Mouse (Mus musculus) B cell, adult (primary cell): ENCODE measurements around the gene Tmem120a. TPM values are rescaled to one million over a fixed set of nuclear protein-coding genes. Genes with fewer than 3 reads are reported as not detected.

ENCODE experiments used
- total RNA-seq: library from RNA; stranded (reverse); gene quantifications from 4 replicates; pipeline ENCODE4 v1.2.4, GENCODE M21; 2023; ENCODE audit not compliant: inconsistent age

Gene Tmem120a
- total RNA-seq, result 10.8 to 16.8 TPM (median 15.2 TPM) in 4 replicates

DNA sequence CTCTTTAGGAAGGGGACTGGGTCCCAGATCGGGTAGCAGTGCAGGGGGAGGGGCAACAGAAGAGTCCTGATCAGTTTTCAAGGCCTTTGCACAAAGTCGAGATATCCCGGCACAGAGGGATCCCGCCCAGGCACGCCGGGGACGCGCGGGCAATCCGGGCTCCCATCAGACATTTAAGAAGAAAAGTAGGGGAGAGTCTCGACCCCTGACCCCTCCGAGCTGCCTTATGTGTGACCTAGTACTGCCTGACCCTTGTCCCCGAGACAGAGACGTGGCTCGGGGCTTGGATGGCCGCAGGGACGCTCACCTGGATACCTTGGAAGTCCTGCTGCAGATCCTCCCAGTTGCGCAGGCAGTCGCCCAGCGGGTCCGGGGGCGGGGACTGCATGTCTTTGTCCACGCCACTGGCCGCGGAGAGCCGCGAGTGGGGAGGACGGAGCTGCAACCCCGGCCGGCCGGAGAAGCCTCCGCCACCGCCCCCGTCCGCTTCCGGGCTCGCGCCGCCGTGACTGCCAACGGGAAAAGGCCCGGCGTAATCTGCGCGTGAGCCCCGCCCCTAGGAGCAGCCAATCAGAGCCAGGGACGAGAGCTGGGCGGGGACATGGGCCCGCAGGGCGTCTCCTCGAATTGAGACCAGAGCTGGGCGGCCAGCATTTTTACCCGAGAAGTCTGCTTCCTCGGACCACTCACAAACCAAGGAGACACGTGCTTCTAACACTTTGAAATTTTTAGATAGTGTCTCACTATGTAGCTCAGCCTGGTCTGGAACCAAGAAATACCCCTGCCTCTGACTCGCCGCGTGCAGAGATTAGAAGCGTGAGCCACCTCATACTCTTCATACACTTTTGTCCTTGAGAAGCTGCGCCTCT is at the start of gene Tmem120a:
Gene Tmem120a, minus strand, starts transcription at position 708 of the 869 bp plus-strand sequence.

GRCm38 (mm10) chr5:135778471-135779445 is 34.5 kb upstream of the Tmem120a start, which contains the start of gene Mdh2:
TSS of gene Mdh2 (plus strand) at chr5:135778480.

GRCm38 (mm10) chr5:135777796-135778470 is 33.7 kb upstream of the Tmem120a start, which contains the start of gene Styxl1:
TSS of gene Styxl1 (minus strand) at chr5:135778385.

Other genes starting within 250 kb of the Tmem120a start
- 32.9 to 39.9 TPM (median 34.9 TPM) in 4 replicates for gene Hip1, start 199.3 kb downstream of the Tmem120a start, total RNA-seq
- gene Ccl26, start 180.9 kb downstream of the Tmem120a start, total RNA-seq, result not detected in 4 replicates
- 0.42 to 1.4 TPM (median 1.2 TPM) in 3 of 4 replicates, not detected in the other for gene Ccl24, start 171.4 kb downstream of the Tmem120a start, total RNA-seq
- gene Rhbdd2, start 111.8 kb downstream of the Tmem120a start, total RNA-seq, result 15.2 to 27.6 TPM (median 19.6 TPM) in 4 replicates
- gene Por, start 74.4 kb downstream of the Tmem120a start, total RNA-seq, result 40.6 to 44.1 TPM (median 43.3 TPM) in 4 replicates
- gene Styxl1, start 33.9 kb upstream of the Tmem120a start, total RNA-seq, result 0.42 TPM in 1 of 4 replicates, not detected in the others
- 140 to 166 TPM (median 157 TPM) in 4 replicates for gene Mdh2, start 34.0 kb upstream of the Tmem120a start, total RNA-seq
- gene Srrm3, start 62.4 kb upstream of the Tmem120a start, total RNA-seq, result not detected in 4 replicates
- 1.4 to 5.8 TPM (median 3.1 TPM) in 4 replicates for gene Hspb1, start 143.5 kb upstream of the Tmem120a start, total RNA-seq
- gene Ywhag, start 190.2 kb upstream of the Tmem120a start, total RNA-seq, result 75.8 to 90.5 TPM (median 86.6 TPM) in 4 replicates
- 0.58 to 1.0 TPM (median 0.72 TPM) in 3 of 4 replicates, not detected in the other for gene Ssc4d, start 230.1 kb upstream of the Tmem120a start, total RNA-seq
- not detected in 4 replicates for gene Zp3, start 235.7 kb upstream of the Tmem120a start, total RNA-seq